In the genomic region with DNA sequence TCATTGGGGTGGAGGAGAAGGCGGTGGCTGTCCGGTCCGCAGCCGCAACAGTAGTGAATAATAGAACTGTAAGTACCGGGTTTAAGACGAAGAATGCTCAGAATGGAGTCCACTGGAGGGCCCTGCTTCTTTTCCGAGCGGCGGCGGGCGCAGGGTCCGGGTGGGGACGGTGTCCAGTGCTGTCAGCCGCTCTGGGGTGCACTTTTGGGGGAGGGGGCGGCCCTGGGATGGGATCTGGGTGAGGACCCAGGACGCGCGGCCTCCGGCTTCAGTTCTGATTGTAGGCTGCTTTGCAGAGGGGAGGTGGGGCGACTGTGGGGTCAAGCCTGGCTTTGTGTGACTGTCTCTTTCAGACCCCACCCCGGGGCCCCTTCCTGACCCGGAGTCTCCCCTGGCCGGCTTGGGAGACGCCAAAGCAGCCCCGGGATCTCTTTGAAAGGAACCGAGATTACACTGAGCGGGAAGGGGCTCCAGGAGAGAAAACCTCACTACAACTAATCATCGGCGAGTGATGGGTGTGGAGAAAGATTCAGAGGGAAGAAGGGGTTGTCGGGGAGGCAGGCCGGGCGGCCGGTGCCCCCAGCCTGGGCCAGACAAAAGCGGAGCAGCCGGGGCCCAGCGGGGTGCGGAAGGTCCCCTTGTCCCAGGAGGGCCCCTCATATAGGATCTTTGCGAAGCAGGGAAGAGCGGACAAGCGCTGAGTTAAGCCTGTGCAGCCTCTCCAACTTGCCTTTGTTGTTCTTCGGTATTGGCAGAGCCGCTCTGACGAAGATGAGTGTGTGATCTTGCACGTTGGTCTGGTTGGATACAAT, we compare ENCODE assay signal across 8 mouse cellular contexts. TPM values are rescaled to one million over a fixed set of nuclear protein-coding genes. Genes with fewer than 3 reads are reported as not detected.
A peak's percentile ranks its signal among the peaks of the same experiment; 100 is the strongest.
DNase-seq lines count a peak whose midpoint lies in the region; ATAC-seq and TF ChIP-seq lines count a peak whose summit lies in the region.

No protein-coding gene starts in this region.

- TF ChIP-seq CTCF in G1E (IDR thresholded peaks at IDR 0.05; ENCODE audit: low read depth, low read length) = no peak

- ATAC-seq in G1E (ENCODE audit: extremely low read depth, insufficient number of reproducible peaks, low FRiP score, poor library complexity, severe bottlenecking) = 0 out of 2 replicates have a peak, but pooled peaks have one; percentile 3

- no peaks in the 10 kb centered on the region for H3K27me3 ChIP-seq in G1E (ENCODE audit: insufficient read depth, low read length)

- H3K4me3 ChIP-seq in G1E (ENCODE audit: low read depth, low read length) = peak overlapping the region; percentile 78

- H3K4me1 ChIP-seq in G1E (ENCODE audit: insufficient read depth, low read depth, low read length) = peaks cover 27% of the 10 kb centered on the region

- no peaks in the 10 kb centered on the region for H3K9me3 ChIP-seq in G1E (replicated peaks)

- peaks cover 37% of the 10 kb centered on the region for H3K36me3 ChIP-seq in G1E (replicated peaks)

- DNase-seq in 416B (ENCODE audit: low read depth) (peak; percentile 61), G1E (ENCODE audit: low spot score) (peak; percentile 68)
- DNase-seq in cerebellum, postnatal 10 days = peak; percentile 77 to 78
- peak; percentile 30 to 46 for DNase-seq in frontal cortex, postnatal 25 days (ENCODE audit: low spot score in 2 of 2)
- DNase-seq in layer of hippocampus, postnatal 10 days (ENCODE audit: low spot score in 2 of 2) = peak; percentile 64 to 75
- peak; percentile 21 for DNase-seq in lung, postnatal 14 days
- DNase-seq in right cerebral cortex, postnatal 10 days (ENCODE audit: low spot score in 2 of 2) = peak; percentile 71 to 77
- DNase-seq in B cell, adult 2 months = no peak

RNA-seq across cellular contexts. Expression of a gene that starts 0.8 kb away (rescaled TPM):
- total RNA-seq in G1E (2014; fragmentation: Nextera tagmentation) = 84.6 and 86.9 TPM in 2 replicates
- total RNA-seq in G1E (2017) = 45.9 and 51.2 TPM in 2 replicates
- polyA plus RNA-seq in G1E (2012) = 37.9 and 39.6 TPM in 2 replicates
- 100 to 1,000 TPM; 140 to 146 TPM for total RNA-seq in layer of hippocampus, postnatal 10 days (2021)

Comparison
In these comparisons a context has a peak if more than half of its experiments do, and no peak if none do; other contexts are left out.
1. DNase-seq: peak in 416B (single experiment), G1E (single experiment), cerebellum, postnatal 10 days (2 of 2), frontal cortex, postnatal 25 days (2 of 2), layer of hippocampus, postnatal 10 days (2 of 2), lung, postnatal 14 days (single experiment) and right cerebral cortex, postnatal 10 days (2 of 2); none in B cell, adult 2 months (0 of 2).